Mouse (Mus musculus) lung, postnatal 10 days (tissue): ENCODE results near the gene Tagap.

Source experiments
- DNase-seq: peaks from one replicate; pipeline ENCODE4 v3.0.0; 2021

Gene Tagap

GRCm38 (mm10) chr17:7925413-7926160 is at the start of gene Tagap:
Gene Tagap, plus strand, starts transcription at chr17:7926000.
- DNase-seq: peak; percentile 26

- DNase-seq: no peak
Measured at GRCm38 (mm10) chr17:7876541-7876940, 49.3 kb upstream of the Tagap start.

DNA sequence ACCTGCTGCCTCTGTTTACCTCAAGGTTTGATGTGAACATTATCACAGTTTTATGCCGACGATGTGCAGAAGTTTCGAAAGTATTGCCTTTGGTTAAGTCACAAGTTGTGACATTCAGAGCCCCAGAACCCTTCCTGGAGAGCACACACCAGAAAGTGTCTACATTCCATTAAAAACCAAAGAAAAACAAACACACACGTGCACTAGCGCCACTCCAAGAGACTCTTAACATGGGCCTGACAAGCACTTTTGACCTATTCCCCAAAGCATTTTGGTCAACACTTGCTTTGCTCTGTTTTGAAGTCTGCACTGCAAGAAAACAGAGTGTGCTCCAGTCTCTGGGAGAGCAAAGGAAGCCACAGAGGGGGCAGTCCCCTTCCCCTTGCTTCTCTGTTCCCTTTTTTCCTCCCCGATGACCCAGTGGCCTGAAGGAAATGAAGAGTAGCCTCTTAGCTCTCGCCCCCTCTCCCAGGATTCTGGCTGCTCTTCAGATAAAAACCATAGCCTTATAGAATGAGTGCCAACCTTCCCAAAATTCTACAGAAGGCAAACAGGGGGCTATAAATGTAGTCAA is 48.5 kb upstream of the Tagap start:
- no peak for DNase-seq

GRCm38 (mm10) chr17:7877878-7878277 is 47.9 kb upstream of the Tagap start:
- DNase-seq: no peak

GRCm38 (mm10) chr17:7879529-7879928 is 46.3 kb upstream of the Tagap start:
- no peak for DNase-seq

DNA sequence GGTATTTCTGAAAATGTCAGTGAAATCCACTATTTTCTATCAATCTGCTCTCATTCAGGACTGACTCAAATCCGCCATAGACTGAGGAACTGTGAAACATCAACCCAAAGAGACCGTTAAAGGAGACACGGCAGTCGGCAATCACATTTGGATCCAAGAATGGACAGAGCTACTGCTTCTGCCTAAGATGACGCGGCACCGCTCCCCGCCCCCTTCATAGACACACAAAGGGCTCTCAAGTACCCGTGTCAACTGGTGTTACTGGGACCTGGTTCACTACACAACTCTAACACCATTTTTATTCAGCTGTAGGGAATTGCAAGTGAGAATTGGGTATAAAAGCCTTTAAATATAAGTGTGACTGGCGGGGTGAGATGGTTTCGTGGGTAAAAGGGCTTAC is 42.7 kb upstream of the Tagap start:
- no peak for DNase-seq

GRCm38 (mm10) chr17:7884606-7885005 is 41.2 kb upstream of the Tagap start:
- DNase-seq: no peak

GRCm38 (mm10) chr17:7887071-7887815 is 38.6 kb upstream of the Tagap start:
- DNase-seq: no peak

DNA sequence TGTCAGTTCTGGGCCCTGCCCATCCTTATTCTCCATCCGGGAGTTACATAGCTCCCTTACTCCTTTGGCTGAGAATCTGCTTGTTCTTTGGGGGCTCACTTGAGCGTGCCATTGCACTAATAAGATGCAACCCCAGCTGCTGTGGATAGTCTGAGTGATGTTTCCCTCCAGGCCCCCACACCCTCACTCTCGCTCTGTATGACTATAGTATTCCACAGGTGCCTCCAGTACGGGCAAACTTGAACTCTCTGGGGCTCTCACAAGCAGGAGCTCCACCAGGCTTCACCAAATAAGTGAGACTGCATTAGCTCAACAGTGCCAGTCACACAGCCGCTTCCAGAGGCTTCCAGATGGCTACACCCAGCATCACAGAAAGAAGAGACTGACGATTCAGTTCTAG is 37.5 kb upstream of the Tagap start:
- DNase-seq: no peak

DNA sequence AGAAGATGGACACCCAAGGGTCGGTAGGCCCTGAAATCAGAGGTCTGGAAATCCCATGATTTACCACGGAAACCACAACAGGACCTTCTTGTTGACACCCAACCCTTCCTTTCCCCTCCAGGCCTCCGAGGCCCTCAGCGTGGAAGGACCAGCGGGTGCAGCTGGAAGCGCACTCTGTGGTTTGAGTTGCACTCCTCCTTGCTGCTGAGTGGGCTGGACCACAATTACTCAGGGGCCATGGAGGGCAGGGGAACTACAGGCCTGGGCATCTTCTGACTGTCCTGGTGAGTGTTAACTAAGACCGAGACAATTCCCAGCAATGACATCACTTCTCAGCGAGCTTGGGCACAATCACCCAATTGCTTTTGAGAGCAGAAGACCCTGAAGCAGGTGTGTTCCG is 36.8 kb upstream of the Tagap start:
- DNase-seq: no peak

DNA sequence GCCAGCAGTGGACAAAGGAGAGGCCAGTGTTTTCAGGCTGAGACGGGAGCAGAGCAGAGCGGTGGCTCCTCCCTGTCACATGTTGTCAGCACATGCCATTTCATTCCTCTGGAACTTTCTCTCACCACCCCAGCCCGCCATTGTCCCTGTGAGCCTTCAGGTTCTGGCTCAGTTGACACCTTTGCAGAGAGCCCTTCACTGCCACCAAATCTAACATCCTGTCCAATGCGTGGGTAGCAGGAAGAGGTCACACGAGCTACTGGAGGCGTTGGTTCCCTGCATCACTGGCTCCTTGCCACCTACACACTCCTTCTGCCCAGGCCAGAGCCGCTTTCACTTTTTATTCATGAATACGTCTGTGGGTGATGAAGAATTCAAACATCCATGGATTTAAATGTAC is 33.1 kb upstream of the Tagap start:
- DNase-seq: peak; percentile 29

DNA sequence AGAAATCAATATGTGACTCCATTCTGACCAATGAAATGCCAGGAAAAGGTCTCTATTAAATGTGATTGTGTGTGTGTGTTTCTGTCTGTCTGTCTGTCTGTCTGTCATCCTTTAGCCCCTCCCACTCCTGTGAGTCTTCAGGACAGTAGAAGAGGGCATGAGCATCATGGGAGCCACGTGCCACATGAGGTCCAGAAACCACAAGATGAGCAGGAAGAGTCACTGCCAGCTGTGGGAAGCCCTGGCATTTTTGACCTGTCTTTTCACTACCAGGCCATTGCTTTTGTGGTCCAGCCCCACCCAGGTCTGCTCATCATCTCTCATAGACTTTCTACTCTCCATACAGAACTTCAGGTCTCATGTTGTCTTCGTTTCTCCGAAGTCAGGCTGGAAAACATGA is 31.7 kb upstream of the Tagap start:
- DNase-seq: no peak

DNA sequence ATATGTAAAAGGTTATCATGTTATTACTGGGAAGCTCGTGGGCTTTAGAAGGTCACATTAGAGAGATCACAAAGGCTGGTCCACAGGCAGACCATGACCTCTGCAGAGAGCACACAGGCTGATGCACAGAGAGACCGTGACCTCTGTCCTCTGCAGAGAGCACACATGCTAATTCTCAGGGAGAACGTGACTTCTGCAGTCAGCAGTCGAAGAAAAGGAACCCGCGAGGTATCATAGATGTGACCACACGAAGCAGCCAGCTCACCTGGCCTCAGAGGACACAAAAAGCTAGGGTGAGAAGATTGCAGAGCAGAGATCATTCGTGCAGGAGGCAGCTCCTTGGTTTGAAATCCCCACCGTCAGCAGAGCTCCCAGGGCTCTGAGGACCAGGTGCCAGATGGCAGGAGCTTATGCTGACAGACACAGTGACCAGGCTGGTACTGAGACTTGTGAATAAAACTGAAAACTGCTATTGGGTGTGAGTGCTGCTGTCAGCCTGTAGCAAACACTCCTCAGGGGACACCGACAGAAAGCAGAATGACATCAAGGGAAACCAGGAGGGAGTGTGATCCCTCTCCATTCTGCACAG is 29.7 kb upstream of the Tagap start:
- no peak for DNase-seq

DNA sequence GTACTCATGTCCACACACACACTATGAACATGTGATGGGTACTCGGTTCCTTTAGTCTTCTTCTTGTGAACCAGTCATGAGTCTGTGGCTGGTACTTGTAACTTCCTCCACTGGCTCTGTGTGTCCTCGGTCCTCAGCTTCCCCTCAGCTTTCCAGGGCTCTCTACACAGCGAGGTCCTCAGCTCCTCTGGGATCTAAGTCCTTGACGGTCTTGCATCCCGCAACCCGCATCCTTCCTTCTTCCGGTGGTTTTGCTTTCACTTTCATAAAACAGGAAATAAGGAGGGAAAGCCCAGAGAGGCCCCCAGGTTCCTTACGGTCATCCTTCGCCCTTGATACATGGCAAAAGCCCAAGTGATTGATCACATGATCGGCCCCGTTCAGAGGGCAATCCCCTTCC is 28.7 kb upstream of the Tagap start:
- no peak for DNase-seq

DNA sequence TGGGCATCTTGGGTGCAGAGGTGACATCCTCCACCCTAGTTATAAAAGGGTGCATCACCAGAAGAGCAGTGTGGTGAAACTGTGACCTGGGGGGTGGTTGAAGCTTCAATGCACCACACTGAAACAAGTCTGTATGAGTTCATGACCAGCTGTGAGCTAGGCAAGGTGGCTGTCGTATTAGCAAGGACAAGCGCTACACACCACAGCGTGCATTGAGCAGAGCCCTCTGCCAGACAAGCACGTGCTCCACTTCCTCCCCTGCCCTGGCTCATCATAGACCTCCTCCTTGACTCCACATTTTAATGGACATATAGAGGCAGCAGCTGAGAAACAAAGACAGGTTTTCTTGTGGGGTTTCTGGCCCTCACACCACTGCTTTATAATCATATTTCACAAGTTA is 28.0 kb upstream of the Tagap start:
- DNase-seq: no peak

- no peak for DNase-seq
Measured at GRCm38 (mm10) chr17:7899233-7899632, 26.6 kb upstream of the Tagap start.

- DNase-seq: no peak
Measured at GRCm38 (mm10) chr17:7899961-7900360, 25.8 kb upstream of the Tagap start.

DNA sequence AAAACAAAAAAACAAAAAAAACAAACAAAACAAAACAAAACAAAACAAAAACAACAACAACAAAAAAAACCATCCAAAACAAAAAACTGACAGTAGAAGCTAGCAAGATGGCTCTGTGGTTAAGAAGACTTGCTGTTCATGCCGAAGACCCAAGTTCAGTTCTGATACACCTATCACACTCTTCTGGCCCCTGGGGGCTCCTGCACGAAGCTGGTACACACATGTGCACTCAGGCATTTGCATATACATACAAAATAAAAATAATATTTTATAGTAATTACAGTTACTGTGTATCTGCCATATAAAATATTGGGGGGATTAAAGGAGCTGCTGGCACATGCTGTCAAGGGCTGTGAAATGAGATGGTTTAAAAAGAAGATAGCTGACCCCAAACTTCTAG is 24.3 kb upstream of the Tagap start:
- DNase-seq: no peak

DNA sequence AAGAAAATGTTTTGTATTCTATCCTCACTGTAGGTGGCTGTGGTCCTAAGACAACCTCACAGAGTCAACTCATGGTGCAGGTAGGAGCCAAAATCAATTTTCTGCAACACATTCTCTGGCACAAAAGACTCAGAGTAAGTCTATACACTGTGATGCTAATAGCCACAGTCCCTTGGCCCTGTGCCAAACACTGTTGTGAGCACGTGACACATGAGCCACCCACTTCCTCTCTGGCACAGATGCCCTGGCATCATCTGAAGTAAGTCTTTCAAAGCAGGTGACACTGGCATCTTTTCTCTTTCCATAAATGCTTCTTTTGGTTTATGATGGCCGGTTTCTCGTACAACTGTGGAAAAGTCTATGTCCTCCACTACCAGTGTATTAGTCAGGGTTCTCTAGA is 23.4 kb upstream of the Tagap start:
- peak; percentile 51 for DNase-seq

GRCm38 (mm10) chr17:7904992-7905391 is 20.8 kb upstream of the Tagap start:
- no peak for DNase-seq

DNA sequence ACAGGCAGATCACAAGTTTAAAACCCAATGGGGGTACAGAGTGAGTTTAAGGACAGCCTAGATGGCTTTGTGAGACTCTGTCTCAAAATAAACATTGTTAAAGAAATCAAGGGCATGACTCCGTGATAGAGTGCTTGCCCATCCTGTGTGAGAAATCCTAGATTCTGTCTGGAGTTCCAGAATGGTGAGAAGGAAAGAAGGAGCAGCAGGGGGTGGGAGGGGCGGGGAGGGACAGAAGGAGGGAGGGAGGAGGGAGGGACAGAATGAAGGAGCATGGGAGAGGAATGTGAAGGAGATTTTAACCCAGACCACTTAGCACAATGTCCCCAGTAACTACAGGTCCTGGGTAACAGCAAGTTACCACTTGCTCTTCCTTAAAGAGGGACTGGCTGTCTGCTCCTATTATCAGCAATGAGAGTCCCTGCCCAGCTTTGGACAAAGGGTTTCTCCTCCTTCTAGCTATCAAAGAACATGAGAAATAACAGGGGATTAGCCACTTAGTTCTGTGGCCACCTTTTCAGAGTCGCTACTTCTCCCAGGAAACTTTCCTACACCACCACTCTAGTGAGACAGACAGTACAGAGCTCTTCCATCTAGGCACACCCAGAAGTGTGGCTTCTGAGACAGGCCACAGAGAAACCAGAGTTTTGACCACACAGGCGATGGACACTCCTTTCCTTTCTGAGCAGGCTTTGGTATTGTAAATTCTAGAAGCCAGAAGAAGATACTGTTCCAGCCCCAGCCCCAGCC is 19.7 kb upstream of the Tagap start:
- DNase-seq: no peak

GRCm38 (mm10) chr17:7914596-7915227 is 11.1 kb upstream of the Tagap start:
- no peak for DNase-seq

GRCm38 (mm10) chr17:7915791-7916190 is 10.0 kb upstream of the Tagap start:
- no peak for DNase-seq
